Mouse (Mus musculus): ENCODE measurements around the gene Haghl. TPM values are rescaled to one million over a fixed set of nuclear protein-coding genes. Genes with fewer than 3 reads are reported as not detected.

The Haghl gene
- polyA plus RNA-seq, 2 experiments: 5.8 to 7.6 TPM

- 33% methylated on average over 8 of the region's 8 CpGs for WGBS (ENCODE audit: insufficient replicate concordance)
- Histone ChIP-seq H3K36me3 (replicated peaks; ENCODE audit: control insufficient read depth, insufficient read depth, low read depth) (peaks cover 14% of the 10 kb centered on the region), H3K4me3 (ENCODE audit: insufficient read depth in 1 of 2, low read depth in 2 of 2, low read length in 2 of 2) (peak overlapping the region; percentile 64 to 72), H3K27me3 (ENCODE audit: control insufficient read depth, insufficient read depth, low read length) (no peaks in the 10 kb centered on the region), H3K4me2 (ENCODE audit: low read depth) (peak overlapping the region; percentile 70), H3K4me1 (replicated peaks; ENCODE audit: control insufficient read depth in 2 of 2, insufficient read depth in 2 of 2, low read length in 1 of 2) (peaks cover 12 to 17% of the 10 kb centered on the region in 2 experiments), H3K27ac (peak overlapping the region; percentile 38; the same call in 1 of the 2 replicates), H3K9me3 (ENCODE audit: control insufficient read depth, low read length) (no peaks in the 10 kb centered on the region), H3K9ac (replicated peaks) (peak overlapping the region; percentile 67)
- DNase-seq (ENCODE audit: low read depth in 3 of 3, low spot score in 3 of 3) (no peak), ATAC-seq (ENCODE audit: insufficient read depth) (no peak)
- TF ChIP-seq EP300 (IDR thresholded peaks at IDR 0.05; ENCODE audit: low read depth) (no peak), CTCF (IDR thresholded peaks at IDR 0.05; ENCODE audit: low read depth) (no peak)
Measured at GRCm38 (mm10) chr17:25829558-25830017, 44.1 kb upstream of the Haghl start.

- Histone ChIP-seq H3K9me3 (ENCODE audit: control insufficient read depth, low read length) (no peaks in the 10 kb centered on the region), H3K27ac (peak within 1 kb of the TSS; percentile 38), H3K4me1 (replicated peaks; ENCODE audit: control insufficient read depth in 2 of 2, insufficient read depth in 2 of 2, low read length in 1 of 2) (peaks cover 18 to 23% of the 10 kb centered on the region in 2 experiments), H3K4me2 (ENCODE audit: low read depth) (peak within 1 kb of the TSS; percentile 70), H3K9ac (replicated peaks) (peak within 1 kb of the TSS; percentile 67), H3K27me3 (ENCODE audit: control insufficient read depth, insufficient read depth, low read length) (no peaks in the 10 kb centered on the region), H3K4me3 (ENCODE audit: insufficient read depth in 1 of 2, low read depth in 2 of 2, low read length in 2 of 2) (peak within 1 kb of the TSS; percentile 64 to 72), H3K36me3 (replicated peaks; ENCODE audit: control insufficient read depth, insufficient read depth, low read depth) (peaks cover 14% of the 10 kb centered on the region)
- WGBS (ENCODE audit: insufficient replicate concordance): 1% methylated on average over 32 of the region's 32 CpGs
- TF ChIP-seq EP300 (IDR thresholded peaks at IDR 0.05; ENCODE audit: low read depth): no peak
- peak; percentile 67 for TF ChIP-seq CTCF (IDR thresholded peaks at IDR 0.05; ENCODE audit: low read depth)
- DNase-seq (ENCODE audit: low read depth in 3 of 3, low spot score in 3 of 3) (peak; percentile 59 to 69 (median 64)), ATAC-seq (ENCODE audit: insufficient read depth) (0 out of 2 replicates have a peak, but pooled peaks have one; percentile 11)
Measured at GRCm38 (mm10) chr17:25828712-25829557, 43.5 kb upstream of the Haghl start, which contains the start of gene Jmjd8. Gene Jmjd8, plus strand, starts transcription at chr17:25828867.

GRCm38 (mm10) chr17:25828223-25828594 lies 42.7 kb upstream of the Haghl start:
- Histone ChIP-seq H3K27me3 (ENCODE audit: control insufficient read depth, insufficient read depth, low read length) (no peaks in the 10 kb centered on the region), H3K9ac (replicated peaks) (no peak overlapping the region), H3K9me3 (ENCODE audit: control insufficient read depth, low read length) (no peaks in the 10 kb centered on the region), H3K36me3 (replicated peaks; ENCODE audit: control insufficient read depth, insufficient read depth, low read depth) (peaks cover 14% of the 10 kb centered on the region), H3K27ac (no peak overlapping the region), H3K4me2 (ENCODE audit: low read depth) (peak overlapping the region; percentile 70), H3K4me3 (ENCODE audit: insufficient read depth in 1 of 2, low read depth in 2 of 2, low read length in 2 of 2) (peak overlapping the region; percentile 64 to 72; a peak in 2 of 4 replicates), H3K4me1 (replicated peaks; ENCODE audit: control insufficient read depth in 2 of 2, insufficient read depth in 2 of 2, low read length in 1 of 2) (peaks cover 18 to 22% of the 10 kb centered on the region in 2 experiments)
- DNase-seq (ENCODE audit: low read depth in 3 of 3, low spot score in 3 of 3): no peak
- TF ChIP-seq CTCF (IDR thresholded peaks at IDR 0.05; ENCODE audit: low read depth) (no peak), EP300 (IDR thresholded peaks at IDR 0.05; ENCODE audit: low read depth) (no peak)
- 80% methylated on average over 8 of the region's 8 CpGs for WGBS (ENCODE audit: insufficient replicate concordance)
- no peak for ATAC-seq (ENCODE audit: insufficient read depth)

- H3K9me3 ChIP-seq (ENCODE audit: control insufficient read depth, low read length): no peaks in the 10 kb centered on the region
- peaks cover 18 to 25% of the 10 kb centered on the region in 2 experiments for H3K4me1 ChIP-seq (replicated peaks; ENCODE audit: control insufficient read depth in 2 of 2, insufficient read depth in 2 of 2, low read length in 1 of 2)
- peaks cover 14% of the 10 kb centered on the region for H3K36me3 ChIP-seq (replicated peaks; ENCODE audit: control insufficient read depth, insufficient read depth, low read depth)
- no peak overlapping the region for H3K27ac ChIP-seq
- no peaks in the 10 kb centered on the region for H3K27me3 ChIP-seq (ENCODE audit: control insufficient read depth, insufficient read depth, low read length)
- no peak overlapping the region for H3K9ac ChIP-seq (replicated peaks)
- no peak overlapping the region for H3K4me2 ChIP-seq (ENCODE audit: low read depth)
- TF ChIP-seq EP300 (IDR thresholded peaks at IDR 0.05; ENCODE audit: low read depth) (no peak), CTCF (IDR thresholded peaks at IDR 0.05; ENCODE audit: low read depth) (no peak)
- H3K4me3 ChIP-seq (ENCODE audit: insufficient read depth in 1 of 2, low read depth in 2 of 2, low read length in 2 of 2): no peak overlapping the region
- ATAC-seq (ENCODE audit: insufficient read depth) (no peak), DNase-seq (ENCODE audit: low read depth in 3 of 3, low spot score in 3 of 3) (no peak)
- 84% methylated on average over 22 of the region's 22 CpGs for WGBS (ENCODE audit: insufficient replicate concordance)
Measured at GRCm38 (mm10) chr17:25827546-25828222, 42.2 kb upstream of the Haghl start.

GRCm38 (mm10) chr17:25827011-25827410 lies 41.5 kb upstream of the Haghl start:
- H3K27me3 ChIP-seq (ENCODE audit: control insufficient read depth, insufficient read depth, low read length): no peaks in the 10 kb centered on the region; the same call in 1 of the 2 replicates
- H3K9ac ChIP-seq (replicated peaks): no peak overlapping the region
- 87% methylated on average over 13 of the region's 13 CpGs for WGBS (ENCODE audit: insufficient replicate concordance)
- no peak for ATAC-seq (ENCODE audit: insufficient read depth)
- no peak overlapping the region for H3K27ac ChIP-seq
- H3K36me3 ChIP-seq (replicated peaks; ENCODE audit: control insufficient read depth, insufficient read depth, low read depth): peaks cover 14% of the 10 kb centered on the region
- no peak for TF ChIP-seq CTCF (IDR thresholded peaks at IDR 0.05; ENCODE audit: low read depth)
- no peak for TF ChIP-seq EP300 (IDR thresholded peaks at IDR 0.05; ENCODE audit: low read depth)
- no peak overlapping the region for H3K4me2 ChIP-seq (ENCODE audit: low read depth)
- H3K4me1 ChIP-seq (replicated peaks; ENCODE audit: control insufficient read depth in 2 of 2, insufficient read depth in 2 of 2, low read length in 1 of 2): peaks cover 18 to 25% of the 10 kb centered on the region in 2 experiments
- no peak overlapping the region for H3K4me3 ChIP-seq (ENCODE audit: insufficient read depth in 1 of 2, low read depth in 2 of 2, low read length in 2 of 2)
- no peaks in the 10 kb centered on the region for H3K9me3 ChIP-seq (ENCODE audit: control insufficient read depth, low read length)
- DNase-seq (ENCODE audit: low read depth in 3 of 3, low spot score in 3 of 3): no peak

All from liver, embryonic 14.5 days (tissue).